ENCODE assay signal across 8 mouse cellular contexts in genomic region chr7:126676207-126676606, GRCm38 (mm10). TPM values are rescaled to one million over a fixed set of nuclear protein-coding genes. Genes with fewer than 3 reads are reported as not detected.
A peak's percentile ranks its signal among the peaks of the same experiment; 100 is the strongest.
DNase-seq lines count a peak whose midpoint lies in the region; ATAC-seq lines count a peak whose summit lies in the region.

Sult1a1 (minus strand) TSS chr7:126676432.

- H3K9ac ChIP-seq in heart, embryonic 12.5 days: no peak within 1 kb of the TSS

- peaks cover 23% of the 10 kb centered on the region for H3K36me3 ChIP-seq in heart, embryonic 12.5 days

- H3K27ac ChIP-seq in heart, embryonic 12.5 days (ENCODE audit: poor library complexity, severe bottlenecking): 0 out of 2 replicates have a peak within 1 kb of the TSS, but pooled peaks have one; percentile 30

- no peaks in the 10 kb centered on the region for H3K9me3 ChIP-seq in heart, embryonic 12.5 days (replicated peaks)

- WGBS in heart, embryonic 12.5 days: 52% methylated on average over 1 of the region's 1 CpGs

- H3K27me3 ChIP-seq in heart, embryonic 12.5 days (replicated peaks): no peaks in the 10 kb centered on the region

- peaks cover 15% of the 10 kb centered on the region; the same call in 1 of the 2 replicates for H3K4me1 ChIP-seq in heart, embryonic 12.5 days (replicated peaks)

- ATAC-seq in frontal cortex, adult (ENCODE audit: low TSS enrichment): peak; percentile 84; the same call in 1 of the 2 replicates
- ATAC-seq in heart, embryonic 12.5 days (ENCODE audit: insufficient number of reproducible peaks, low FRiP score): no peak; the same call in 1 of the 2 replicates
- ATAC-seq in cerebellum, adult (ENCODE audit: insufficient number of reproducible peaks, low FRiP score, low TSS enrichment): no peak

- H3K4me2 ChIP-seq in heart, embryonic 12.5 days: no peak within 1 kb of the TSS

- no peak for DNase-seq in frontal cortex, postnatal 14 days (ENCODE audit: low spot score in 2 of 2)
- DNase-seq in adrenal gland, adult 18-20 months (ENCODE audit: low spot score in 2 of 2): no peak
- DNase-seq in kidney, postnatal 36 days: peak; percentile 74 to 94
- DNase-seq in cerebellum, postnatal 4 days (ENCODE audit: low spot score in 2 of 2): no peak
- DNase-seq in left cerebral cortex, adult 8-10 months (ENCODE audit: low spot score in 2 of 2): no peak

- H3K4me3 ChIP-seq in heart, embryonic 12.5 days: no peak within 1 kb of the TSS

RNA-seq across cellular contexts. Expression of gene Sult1a1, which starts in this region (rescaled TPM):
- total RNA-seq in adrenal gland, adult 18-20 months (2021): 10 to 100 TPM; 48.0 to 52.5 TPM
- polyA plus RNA-seq in heart, embryonic 12.5 days (2016; fragmentation: Nextera tagmentation; extraction: Ambion mirVana): 3.7 TPM in 2 replicates
- 1 to 10 TPM; 6.3 to 9.0 (median 7.9) TPM for total RNA-seq in left cerebral cortex, adult 8-10 months (2022)

Comparison
In these comparisons a context has a peak if more than half of its experiments do, and no peak if none do; other contexts are left out.
1. RNA of gene Sult1a1 (total RNA-seq): 48.0 to 52.5 TPM in adrenal gland, adult 18-20 months; 6.3 to 9.0 TPM in left cerebral cortex, adult 8-10 months; every median in the first group is over 4 times any median in the second.
2. DNase-seq: peak in kidney, postnatal 36 days (2 of 2); none in frontal cortex, postnatal 14 days (0 of 2), adrenal gland, adult 18-20 months (0 of 2), cerebellum, postnatal 4 days (0 of 2) and left cerebral cortex, adult 8-10 months (0 of 2).